Comparison of ENCODE assay signal across 23 mouse cellular contexts in the genomic region with DNA sequence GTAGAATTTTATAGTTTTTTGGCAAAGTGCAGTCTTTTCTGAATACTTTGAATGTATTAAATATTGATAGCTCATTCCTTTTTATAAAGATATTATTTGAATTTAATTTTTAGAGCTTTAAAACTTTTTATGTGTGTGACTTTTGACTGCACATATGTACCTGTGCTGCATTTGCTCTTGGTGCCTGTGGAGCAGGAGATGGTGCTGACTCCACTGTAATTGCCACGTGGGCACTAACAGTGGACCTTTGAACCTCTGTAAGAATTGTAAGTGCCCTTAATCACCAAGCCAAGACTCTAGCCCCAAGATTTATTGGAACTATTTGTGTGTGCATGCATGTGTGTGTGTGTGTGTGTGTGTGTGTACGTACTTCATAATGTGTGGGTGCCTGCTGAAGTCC. TPM values are rescaled to one million over a fixed set of nuclear protein-coding genes. Genes with fewer than 3 reads are reported as not detected.
DNase-seq lines count a peak whose midpoint lies in the region; ATAC-seq and TF ChIP-seq lines count a peak whose summit lies in the region.
"Had no signal": no experiment of that assay in that cellular context is flagged by ENCODE, and none has a peak within 500 bp of the region (broad histone marks: within the 10 kb centered on the region; RNA-seq: fewer than 3 reads in every experiment).

No protein-coding gene starts in this region.

- peak; percentile 22 for DNase-seq in kidney, adult 11 months
- DNase-seq in kidney, adult 9 months, result peak; percentile 45
- DNase-seq in kidney, postnatal 10 days, result no peak
- DNase-seq in kidney, postnatal 25 days, result peak; percentile 35 to 59
- no peak for DNase-seq in heart, adult 18-20 months
- no peak for DNase-seq in gastrocnemius, adult 2 months
- DNase-seq: adrenal gland, postnatal 10 days; B cell, adult 2 months; cerebellum, adult 11 months; cerebellum, adult 9-10 months; cerebellum, postnatal 25 days; gastrocnemius, postnatal 10 days; heart, adult 2 months; heart, postnatal 14 days had no signal

- H3K4me1 ChIP-seq in kidney, embryonic 16.5 days (ENCODE audit: insufficient read depth, low read length), result no peaks in the 10 kb centered on the region
- no peaks in the 10 kb centered on the region; the same call in 1 of the 2 replicates for H3K4me1 ChIP-seq in intestine, embryonic 15.5 days (replicated peaks)
- H3K4me1 ChIP-seq: embryonic facial prominence, embryonic 12.5 days; forebrain, embryonic 15.5 days; hindbrain, embryonic 10.5 days had no signal

- H3K9ac ChIP-seq in kidney, embryonic 16.5 days (replicated peaks; ENCODE audit: low read length), result no peak overlapping the region
- no peak overlapping the region for H3K9ac ChIP-seq in intestine, embryonic 15.5 days
- H3K9ac ChIP-seq: embryonic facial prominence, embryonic 12.5 days; forebrain, embryonic 15.5 days; heart, embryonic 15.5 days had no signal

- TF ChIP-seq CTCF in gastrocnemius, adult 2 months (IDR thresholded peaks at IDR 0.05), result no peak

- ATAC-seq in kidney, embryonic 16.5 days (ENCODE audit: low FRiP score, low TSS enrichment), result no peak
- peak; percentile 83 for ATAC-seq in intestine, embryonic 15.5 days
- ATAC-seq: CD4-positive, CD25-positive, alpha-beta regulatory T cell, adult 4 months; forebrain, embryonic 15.5 days had no signal

- no peak overlapping the region for H3K27ac ChIP-seq in kidney, embryonic 16.5 days (ENCODE audit: low read length)
- H3K27ac ChIP-seq in intestine, embryonic 15.5 days, result no peak overlapping the region
- H3K27ac ChIP-seq in gastrocnemius, adult 2 months, result no peak overlapping the region
- H3K27ac ChIP-seq: embryonic facial prominence, embryonic 12.5 days; forebrain, embryonic 15.5 days; heart, adult 2 months; heart, embryonic 15.5 days; hindbrain, embryonic 10.5 days had no signal

- H3K36me3 ChIP-seq in kidney, embryonic 16.5 days (ENCODE audit: insufficient read depth, low read length), result no peaks in the 10 kb centered on the region
- H3K36me3 ChIP-seq in intestine, embryonic 15.5 days, result no peaks in the 10 kb centered on the region
- H3K36me3 ChIP-seq: embryonic facial prominence, embryonic 12.5 days; forebrain, embryonic 15.5 days; heart, embryonic 15.5 days; hindbrain, embryonic 10.5 days had no signal

- no peak overlapping the region for H3K4me2 ChIP-seq in kidney, embryonic 16.5 days (replicated peaks; ENCODE audit: low read depth, low read length)
- no peak overlapping the region for H3K4me2 ChIP-seq in intestine, embryonic 15.5 days (replicated peaks)
- H3K4me2 ChIP-seq: embryonic facial prominence, embryonic 12.5 days; forebrain, embryonic 15.5 days; heart, embryonic 11.5 days; heart, embryonic 15.5 days had no signal

- no peaks in the 10 kb centered on the region for H3K27me3 ChIP-seq in kidney, embryonic 16.5 days (ENCODE audit: insufficient read depth, low read length)
- no peaks in the 10 kb centered on the region for H3K27me3 ChIP-seq in intestine, embryonic 15.5 days (replicated peaks)
- H3K27me3 ChIP-seq: embryonic facial prominence, embryonic 12.5 days; forebrain, embryonic 15.5 days; heart, embryonic 15.5 days had no signal

- WGBS in kidney, embryonic 16.5 days, result 69% methylated on average over 2 of the region's 2 CpGs
- 65% methylated on average over 2 of the region's 2 CpGs for WGBS in intestine, embryonic 15.5 days

- no peaks in the 10 kb centered on the region for H3K9me3 ChIP-seq in kidney, embryonic 16.5 days (ENCODE audit: low read length)
- no peaks in the 10 kb centered on the region for H3K9me3 ChIP-seq in intestine, embryonic 15.5 days
- H3K9me3 ChIP-seq: embryonic facial prominence, embryonic 12.5 days; forebrain, embryonic 15.5 days; G1E; heart, embryonic 15.5 days; hindbrain, embryonic 10.5 days had no signal

- no peak overlapping the region for H3K4me3 ChIP-seq in kidney, embryonic 16.5 days (ENCODE audit: low read length)
- H3K4me3 ChIP-seq in intestine, embryonic 15.5 days (replicated peaks), result no peak overlapping the region
- H3K4me3 ChIP-seq in gastrocnemius, adult 2 months, result no peak overlapping the region
- H3K4me3 ChIP-seq: embryonic facial prominence, embryonic 12.5 days; forebrain, embryonic 15.5 days; heart, adult 2 months; heart, embryonic 15.5 days; hindbrain, embryonic 10.5 days had no signal

- intact Hi-C loops in gastrocnemius, adult 2 months (cut with DNase I), result no loop called here

RNA-seq across cellular contexts. Expression of gene Arid2, which starts 53.6 kb away (rescaled TPM):
- polyA plus RNA-seq in kidney, embryonic 16.5 days (2015; fragmentation: Nextera tagmentation; extraction: Ambion mirVana), result 24.0 and 25.9 TPM in 2 replicates
- 16.0 and 16.8 TPM in 2 replicates for polyA plus RNA-seq in intestine, embryonic 15.5 days (2015; fragmentation: Nextera tagmentation; extraction: Ambion mirVana)
- 10 to 100 TPM; 17.9 to 19.3 TPM for total RNA-seq in heart, adult 18-20 months (2021)
- total RNA-seq in gastrocnemius, adult 2 months (2021), result 10 to 100 TPM; 13.1 to 13.2 TPM

Comparison
In these comparisons a context has a peak if more than half of its experiments do, and no peak if none do; other contexts are left out.
1. DNase-seq: peak in kidney, adult 11 months (single experiment), kidney, adult 9 months (single experiment) and kidney, postnatal 25 days (2 of 2); none in kidney, postnatal 10 days (single experiment), heart, adult 18-20 months (0 of 2) and gastrocnemius, adult 2 months (single experiment).